Mouse (Mus musculus): ENCODE data around the gene Ncor2.

- TF ChIP-seq POLR2A (IDR thresholded peaks at IDR 0.05; ENCODE audit: low read depth, low read length) (no peak), CTCF (IDR thresholded peaks at IDR 0.05; ENCODE audit: extremely low read depth, insufficient read length, insufficient replicate concordance, low read depth, low read length) (no peak)
Observed at GRCm38 (mm10) chr5:125178171-125179006, 630 bp downstream of the Ncor2 start.
